Mouse (Mus musculus) cerebellum, adult 2 months (tissue): ENCODE measurements at regions not wholly inside any gene's neighbourhood (a gene's known extent, or its start where the extent isn't known, plus 50 kb on each side); places are given as distances from the start of the nearest gene placed in this dataset.

Experiments
- CTCF ChIP-seq: fragments of 200-500 bp; IDR thresholded peaks from 2 replicates; pipeline ENCODE4 v1.5.1; 2011; ENCODE audit warnings: low read depth, mild to moderate bottlenecking, control low read depth, low read length, moderate library complexity, borderline replicate concordance; ENCODE audit not compliant: insufficient read depth
- POLR2A ChIP-seq: fragments of 200-500 bp; IDR thresholded peaks from 2 replicates; pipeline ENCODE4 v1.6.1; 2011; ENCODE audit warnings: low read length, control low read depth, borderline replicate concordance; ENCODE audit not compliant: insufficient read depth

- TF ChIP-seq CTCF (no peak), POLR2A (no peak)
Observed at GRCm38 (mm10) chr10:14233335-14233734, 267.5 kb downstream of the Hivep2 start.
